Mouse (Mus musculus): ENCODE data around the gene Gng11. TPM values are rescaled to one million over a fixed set of nuclear protein-coding genes. Genes with fewer than 3 reads are reported as not detected.

Gene Gng11
- total RNA-seq, 2 experiments from 2014 or later = 9.7 to 10.2 TPM

Other genes with a start within 250 kb of the Gng11 start
- gene Calcr, start 239.2 kb upstream of the Gng11 start, total RNA-seq (2021) = not detected
- not detected for gene Tfpi2, start 15.0 kb upstream of the Gng11 start, total RNA-seq (2021)
- gene Gngt1, start 10.1 kb upstream of the Gng11 start, total RNA-seq (2021) = not detected
- gene Bet1, start 83.1 kb downstream of the Gng11 start, total RNA-seq (2021) = 10 to 100 TPM; 23.4 to 26.9 TPM